In the genomic region with DNA sequence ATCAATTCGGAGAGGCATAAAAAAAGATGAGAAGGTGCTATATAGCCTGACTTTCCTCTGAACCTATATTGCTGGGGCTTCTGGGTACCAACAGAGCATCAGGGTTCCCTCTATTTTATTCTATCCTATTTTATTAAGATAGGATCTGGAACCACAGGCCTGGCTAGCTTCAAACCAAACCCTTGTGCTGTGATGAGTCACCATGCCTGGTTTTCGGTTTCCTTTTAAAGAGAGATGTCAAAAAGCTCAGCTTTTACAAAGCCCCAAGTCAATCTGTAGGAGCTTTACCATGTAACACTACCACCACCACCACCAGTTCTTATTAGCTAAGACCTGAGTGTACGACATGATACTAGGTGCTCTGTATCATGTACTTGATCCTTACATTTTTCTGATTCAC, we compare ENCODE assay signal across 40 mouse cellular contexts. TPM values are rescaled to one million over a fixed set of nuclear protein-coding genes. Genes with fewer than 3 reads are reported as not detected.
"Had no signal": no experiment of that assay in that cellular context is flagged by ENCODE, and none has a peak within 500 bp of the region (broad histone marks: within the 10 kb centered on the region; RNA-seq: fewer than 3 reads in every experiment).

No protein-coding gene starts in this region.

- H3K27me3 ChIP-seq: heart, embryonic 13.5 days; heart, embryonic 15.5 days; hindbrain, embryonic 12.5 days; intestine, embryonic 15.5 days; limb, embryonic 13.5 days; limb, embryonic 15.5 days; liver, embryonic 12.5 days had no signal

- H3K9me3 ChIP-seq: heart, embryonic 13.5 days; heart, embryonic 15.5 days; hindbrain, embryonic 10.5 days; hindbrain, embryonic 12.5 days; intestine, embryonic 15.5 days; limb, embryonic 13.5 days; limb, embryonic 15.5 days; liver, embryonic 12.5 days had no signal

- H3K36me3 ChIP-seq: intestine, embryonic 15.5 days had no signal

- H3K27ac ChIP-seq: heart, adult 2 months; heart, embryonic 13.5 days; heart, embryonic 15.5 days; hindbrain, embryonic 10.5 days; hindbrain, embryonic 12.5 days; hindbrain, embryonic 14.5 days; intestine, embryonic 15.5 days; limb, embryonic 13.5 days; limb, embryonic 15.5 days; liver, embryonic 12.5 days; liver, embryonic 14.5 days had no signal

- DNase-seq: gastrocnemius, postnatal 14 days; gastrocnemius, postnatal 36 days; heart, adult 11 months; heart, adult 2 months; heart, postnatal 14 days; heart, postnatal 36 days; kidney, adult 18-20 months; kidney, adult 8-10 months; kidney, postnatal 10 days; kidney, postnatal 25 days; kidney, postnatal 4 days; layer of hippocampus, adult 9-11 months; layer of hippocampus, postnatal 36 days; left cerebral cortex, postnatal 4 days had no signal

- H3K4me3 ChIP-seq: heart, adult 2 months; heart, embryonic 13.5 days; heart, embryonic 15.5 days; hindbrain, embryonic 10.5 days; hindbrain, embryonic 12.5 days; intestine, embryonic 15.5 days; limb, embryonic 13.5 days; limb, embryonic 15.5 days; liver, embryonic 12.5 days had no signal

- H3K4me1 ChIP-seq: heart, embryonic 13.5 days; heart, embryonic 15.5 days; hindbrain, embryonic 10.5 days; hindbrain, embryonic 12.5 days; intestine, embryonic 15.5 days; limb, embryonic 13.5 days; limb, embryonic 15.5 days; liver, embryonic 12.5 days had no signal

- H3K9ac ChIP-seq: heart, embryonic 13.5 days; heart, embryonic 15.5 days; hindbrain, embryonic 12.5 days; hindbrain, embryonic 14.5 days; intestine, embryonic 15.5 days; limb, embryonic 13.5 days; limb, embryonic 15.5 days; liver, embryonic 12.5 days; liver, embryonic 14.5 days had no signal

- H3K4me2 ChIP-seq: heart, embryonic 11.5 days; heart, embryonic 13.5 days; heart, embryonic 15.5 days; hindbrain, embryonic 12.5 days; hindbrain, embryonic 14.5 days; intestine, embryonic 15.5 days; limb, embryonic 13.5 days; limb, embryonic 15.5 days; liver, embryonic 12.5 days had no signal

RNA-seq across cellular contexts. Expression of gene Sowahd, which starts 50.0 kb away (rescaled TPM):
- total RNA-seq: gastrocnemius, adult 18-20 months; gastrocnemius, adult 8-10 months; gastrocnemius, postnatal 14 days; gastrocnemius, postnatal 36 days; heart, adult 2 months; heart, postnatal 14 days; heart, postnatal 36 days; layer of hippocampus, adult 8-10 months; layer of hippocampus, postnatal 14 days; layer of hippocampus, postnatal 36 days; left cerebral cortex, adult 18-20 months; left cerebral cortex, adult 8-10 months; left cerebral cortex, postnatal 10 days; left cerebral cortex, postnatal 25 days; left cerebral cortex, postnatal 4 days; liver, adult 2 months had no signal
- polyA plus RNA-seq: gonadal fat pad, adult 2 months; heart, adult 2 months; heart, postnatal 0 days; hindbrain, embryonic 10.5 days; hindbrain, embryonic 12.5 days; hindbrain, embryonic 14.5 days; intestine, embryonic 15.5 days; intestine, postnatal 0 days; kidney, embryonic 14.5 days; kidney, embryonic 16.5 days; limb, embryonic 11.5 days; limb, embryonic 13.5 days; limb, embryonic 15.5 days; liver, adult 2 months had no signal
